Mouse (Mus musculus): Measurements from ENCODE around the gene Dguok. TPM values are rescaled to one million over a fixed set of nuclear protein-coding genes. Genes with fewer than 3 reads are reported as not detected.

Dguok gene
- polyA plus RNA-seq, 1 experiment, result 39.7 TPM

- Histone ChIP-seq H3K4me1 (ENCODE audit: control insufficient read depth, insufficient read depth, low read length) (peaks cover 6% of the 10 kb centered on the region; the same call in 1 of the 2 replicates), H3K4me3 (ENCODE audit: insufficient read depth, low read length) (no peak overlapping the region), H3K27ac (ENCODE audit: insufficient read depth, low read length) (no peak overlapping the region)
- TF ChIP-seq CTCF (IDR thresholded peaks at IDR 0.05; ENCODE audit: borderline replicate concordance, insufficient read depth, low read length) (no peak), POLR2A (IDR thresholded peaks at IDR 0.05; ENCODE audit: low read depth, low read length) (no peak)
Observed at GRCm38 (mm10) chr6:83501524-83502310, 5.1 kb downstream of the Dguok start.

DNA sequence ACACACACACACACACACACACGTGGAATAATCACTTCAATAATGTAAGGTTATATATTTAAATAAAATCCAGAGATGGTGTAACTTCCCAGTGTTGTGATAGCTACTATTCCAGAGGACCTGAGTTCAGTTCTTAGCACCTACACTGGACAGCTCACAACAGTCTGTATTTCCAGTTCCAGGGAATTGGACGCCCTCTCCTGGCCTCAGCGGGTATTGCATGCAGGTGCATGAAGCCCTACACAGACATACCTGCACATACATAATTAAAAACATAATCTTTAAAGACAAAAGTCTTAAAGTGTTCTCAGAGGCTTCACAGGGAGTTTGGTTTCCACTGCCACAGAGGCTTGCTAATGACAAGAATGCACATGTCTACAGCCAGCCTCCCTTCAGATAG lies 6.3 kb downstream of the Dguok start:
- peaks cover 6% of the 10 kb centered on the region; the same call in 1 of the 2 replicates for H3K4me1 ChIP-seq (ENCODE audit: control insufficient read depth, insufficient read depth, low read length)
- peak; percentile 28; the same call in 1 of the 2 replicates for TF ChIP-seq CTCF (IDR thresholded peaks at IDR 0.05; ENCODE audit: borderline replicate concordance, insufficient read depth, low read length)
- TF ChIP-seq POLR2A (IDR thresholded peaks at IDR 0.05; ENCODE audit: low read depth, low read length), result no peak
- no peak overlapping the region for H3K27ac ChIP-seq (ENCODE audit: insufficient read depth, low read length)
- no peak overlapping the region for H3K4me3 ChIP-seq (ENCODE audit: insufficient read depth, low read length)

GRCm38 (mm10) chr6:83499078-83499477 lies 7.7 kb downstream of the Dguok start:
- Histone ChIP-seq H3K4me1 (ENCODE audit: control insufficient read depth, insufficient read depth, low read length) (peaks cover 6% of the 10 kb centered on the region; the same call in 1 of the 2 replicates), H3K27ac (ENCODE audit: insufficient read depth, low read length) (no peak overlapping the region), H3K4me3 (ENCODE audit: insufficient read depth, low read length) (no peak overlapping the region)
- TF ChIP-seq POLR2A (IDR thresholded peaks at IDR 0.05; ENCODE audit: low read depth, low read length), result no peak
- no peak for TF ChIP-seq CTCF (IDR thresholded peaks at IDR 0.05; ENCODE audit: borderline replicate concordance, insufficient read depth, low read length)

DNA sequence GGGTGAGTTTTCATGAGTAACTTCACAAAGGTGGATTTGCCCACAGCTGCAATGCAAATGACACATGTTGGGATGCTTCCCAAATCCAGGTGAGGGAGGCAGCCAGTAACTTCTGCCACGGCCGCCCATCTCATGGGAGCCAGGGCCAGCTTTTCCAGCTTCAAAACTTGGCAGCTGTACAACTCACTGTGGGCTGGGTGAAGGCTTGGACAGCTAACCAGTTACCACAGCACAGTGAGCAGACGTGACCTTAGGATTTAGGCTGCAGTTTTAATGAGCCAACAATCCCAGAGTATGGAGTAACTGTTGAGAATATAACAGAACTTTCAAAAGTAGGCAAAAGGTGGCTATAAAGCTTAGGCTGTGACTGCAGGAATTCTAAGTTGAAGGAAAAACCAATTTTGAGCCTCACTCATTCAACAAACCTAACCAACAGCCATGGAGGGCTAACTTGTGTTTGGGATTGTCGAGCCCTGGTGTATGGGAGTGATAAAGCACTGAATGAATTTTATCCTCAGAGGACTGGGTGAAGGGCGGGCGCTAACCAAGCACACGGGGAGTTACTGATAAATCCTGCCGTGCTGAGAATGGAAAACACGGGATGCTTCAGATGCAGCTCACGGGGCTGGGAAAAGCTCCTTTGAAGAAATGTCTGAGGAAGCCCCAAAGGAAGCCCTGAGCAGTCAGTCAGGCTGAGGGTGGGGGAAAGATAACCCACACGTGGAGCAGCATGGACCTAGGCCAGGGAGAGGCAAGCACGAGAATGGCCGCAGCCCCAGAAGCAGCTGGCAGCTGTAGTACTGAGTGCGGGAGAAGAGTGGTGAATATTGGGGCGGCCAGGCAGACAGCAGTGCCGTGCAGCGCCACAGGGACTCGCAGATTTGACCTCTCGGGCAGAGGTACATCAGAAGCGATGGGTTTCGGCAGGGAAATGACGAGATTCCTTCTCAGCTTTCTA lies 9.7 kb downstream of the Dguok start:
- Histone ChIP-seq H3K4me1 (ENCODE audit: control insufficient read depth, insufficient read depth, low read length) (peaks cover 6% of the 10 kb centered on the region; the same call in 1 of the 2 replicates), H3K27ac (ENCODE audit: insufficient read depth, low read length) (no peak overlapping the region), H3K4me3 (ENCODE audit: insufficient read depth, low read length) (no peak overlapping the region)
- TF ChIP-seq CTCF (IDR thresholded peaks at IDR 0.05; ENCODE audit: borderline replicate concordance, insufficient read depth, low read length) (no peak), POLR2A (IDR thresholded peaks at IDR 0.05; ENCODE audit: low read depth, low read length) (no peak)

- no peak for TF ChIP-seq POLR2A (IDR thresholded peaks at IDR 0.05; ENCODE audit: low read depth, low read length)
- TF ChIP-seq CTCF (IDR thresholded peaks at IDR 0.05; ENCODE audit: borderline replicate concordance, insufficient read depth, low read length), result no peak
- H3K4me3 ChIP-seq (ENCODE audit: insufficient read depth, low read length), result no peak overlapping the region
- H3K4me1 ChIP-seq (ENCODE audit: control insufficient read depth, insufficient read depth, low read length), result peaks cover 6% of the 10 kb centered on the region; the same call in 1 of the 2 replicates
- no peak overlapping the region for H3K27ac ChIP-seq (ENCODE audit: insufficient read depth, low read length)
Observed at GRCm38 (mm10) chr6:83496009-83496752, 10.6 kb downstream of the Dguok start.

- Histone ChIP-seq H3K4me3 (ENCODE audit: insufficient read depth, low read length) (no peak overlapping the region), H3K27ac (ENCODE audit: insufficient read depth, low read length) (no peak overlapping the region), H3K4me1 (ENCODE audit: control insufficient read depth, insufficient read depth, low read length) (no peaks in the 10 kb centered on the region)
- TF ChIP-seq POLR2A (IDR thresholded peaks at IDR 0.05; ENCODE audit: low read depth, low read length), result no peak
- no peak for TF ChIP-seq CTCF (IDR thresholded peaks at IDR 0.05; ENCODE audit: borderline replicate concordance, insufficient read depth, low read length)
Observed at GRCm38 (mm10) chr6:83490622-83491021, 16.1 kb downstream of the Dguok start.

GRCm38 (mm10) chr6:83488200-83488599 lies 18.6 kb downstream of the Dguok start:
- no peak overlapping the region for H3K27ac ChIP-seq (ENCODE audit: insufficient read depth, low read length)

GRCm38 (mm10) chr6:83487298-83487697 lies 19.5 kb downstream of the Dguok start:
- TF ChIP-seq POLR2A (IDR thresholded peaks at IDR 0.05; ENCODE audit: low read depth, low read length), result no peak
- no peak for TF ChIP-seq CTCF (IDR thresholded peaks at IDR 0.05; ENCODE audit: borderline replicate concordance, insufficient read depth, low read length)
- Histone ChIP-seq H3K27ac (ENCODE audit: insufficient read depth, low read length) (no peak overlapping the region), H3K4me1 (ENCODE audit: control insufficient read depth, insufficient read depth, low read length) (no peaks in the 10 kb centered on the region), H3K4me3 (ENCODE audit: insufficient read depth, low read length) (no peak overlapping the region)

More at GRCm38 (mm10) chr6:83488200-83488599, 18.6 kb downstream of the Dguok start:
- TF ChIP-seq CTCF (IDR thresholded peaks at IDR 0.05; ENCODE audit: borderline replicate concordance, insufficient read depth, low read length) (no peak), POLR2A (IDR thresholded peaks at IDR 0.05; ENCODE audit: low read depth, low read length) (no peak)
- no peak overlapping the region for H3K4me3 ChIP-seq (ENCODE audit: insufficient read depth, low read length)
- no peaks in the 10 kb centered on the region for H3K4me1 ChIP-seq (ENCODE audit: control insufficient read depth, insufficient read depth, low read length)

GRCm38 (mm10) chr6:83485854-83486253 lies 20.9 kb downstream of the Dguok start:
- Histone ChIP-seq H3K27ac (ENCODE audit: insufficient read depth, low read length) (no peak overlapping the region), H3K4me3 (ENCODE audit: insufficient read depth, low read length) (no peak overlapping the region), H3K4me1 (ENCODE audit: control insufficient read depth, insufficient read depth, low read length) (no peaks in the 10 kb centered on the region)
- no peak for TF ChIP-seq POLR2A (IDR thresholded peaks at IDR 0.05; ENCODE audit: low read depth, low read length)

All from embryonic fibroblast, embryonic 13.5 days (primary cell).